Mouse (Mus musculus) kidney, adult 18-20 months (tissue): ENCODE measurements around the gene Hoxa4.

ENCODE experiments used
- DNase-seq: peaks from one replicate; pipeline ENCODE4 v3.0.0; 2021

Gene Hoxa4

GRCm38 (mm10) chr6:52228475-52229465, 37.2 kb upstream of the Hoxa4 start:
- DNase-seq = peak; percentile 82

DNA sequence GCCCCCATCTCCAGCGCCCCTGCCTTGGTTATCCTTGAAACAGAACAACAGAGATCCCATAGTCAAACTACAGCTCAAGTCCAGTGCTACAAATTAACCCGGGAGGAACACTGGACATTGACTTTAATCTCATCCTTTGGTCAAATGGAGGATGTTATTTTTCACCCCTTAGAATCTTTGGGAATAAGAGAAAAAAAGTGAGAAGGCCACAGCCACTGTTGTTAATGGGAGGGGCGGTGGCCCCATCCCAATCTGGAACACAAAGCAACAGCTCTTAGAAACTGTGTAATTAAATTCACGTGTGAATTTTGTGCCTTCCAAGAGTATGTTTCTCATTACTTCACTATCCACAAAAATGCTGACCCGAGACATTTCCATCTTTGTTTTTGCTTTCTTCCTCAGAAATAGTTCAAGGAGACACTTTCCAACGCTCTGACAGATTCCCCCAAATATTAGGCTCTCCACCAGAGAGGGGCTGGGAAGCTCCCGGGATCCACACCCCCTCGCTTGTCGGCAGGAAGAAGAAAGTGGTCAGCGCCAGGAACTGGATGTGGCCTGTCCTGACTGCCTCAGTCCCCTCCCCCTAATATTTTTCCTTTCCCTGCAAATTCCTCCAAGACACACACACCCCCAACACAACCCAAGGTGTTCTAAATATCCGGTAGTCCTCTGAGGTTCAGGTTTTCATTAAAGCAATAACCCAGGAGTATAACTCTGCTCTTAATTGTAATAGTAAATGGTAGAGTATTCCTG, 36.1 kb upstream of the Hoxa4 start:
- peak; percentile 54 for DNase-seq

DNA sequence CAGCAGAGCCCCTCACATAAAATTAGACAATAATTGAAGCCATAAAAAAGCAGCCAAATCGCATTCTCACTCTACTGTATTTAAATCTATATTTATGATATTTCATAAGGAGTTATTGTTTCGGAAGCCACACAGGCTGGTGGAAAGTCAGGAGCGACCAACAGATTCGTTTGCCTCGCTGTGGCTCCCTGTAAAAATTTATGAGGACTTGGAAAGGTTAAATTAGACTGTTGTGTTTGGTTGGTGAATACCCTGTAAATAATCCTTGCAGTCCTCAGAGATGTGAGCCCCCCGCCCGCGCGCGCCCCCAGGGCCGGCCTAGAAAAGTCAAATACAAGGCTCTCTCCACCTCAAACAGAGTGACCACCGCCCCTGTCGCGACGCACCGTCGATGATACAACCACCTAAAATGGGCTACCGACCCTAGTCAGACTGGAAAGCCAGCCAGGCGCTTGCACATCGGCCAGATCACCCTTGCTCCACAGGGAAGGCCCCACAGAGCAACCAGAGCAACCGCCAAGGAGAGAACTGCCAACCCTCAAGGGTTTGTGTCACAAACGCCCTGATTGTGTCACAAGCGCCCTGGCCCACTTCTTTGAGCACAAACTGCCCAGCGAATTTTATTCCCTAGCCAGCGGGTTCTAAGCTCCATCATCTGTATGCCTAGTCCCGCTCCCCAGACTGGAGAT, 35.2 kb upstream of the Hoxa4 start:
- peak; percentile 67 for DNase-seq

DNA sequence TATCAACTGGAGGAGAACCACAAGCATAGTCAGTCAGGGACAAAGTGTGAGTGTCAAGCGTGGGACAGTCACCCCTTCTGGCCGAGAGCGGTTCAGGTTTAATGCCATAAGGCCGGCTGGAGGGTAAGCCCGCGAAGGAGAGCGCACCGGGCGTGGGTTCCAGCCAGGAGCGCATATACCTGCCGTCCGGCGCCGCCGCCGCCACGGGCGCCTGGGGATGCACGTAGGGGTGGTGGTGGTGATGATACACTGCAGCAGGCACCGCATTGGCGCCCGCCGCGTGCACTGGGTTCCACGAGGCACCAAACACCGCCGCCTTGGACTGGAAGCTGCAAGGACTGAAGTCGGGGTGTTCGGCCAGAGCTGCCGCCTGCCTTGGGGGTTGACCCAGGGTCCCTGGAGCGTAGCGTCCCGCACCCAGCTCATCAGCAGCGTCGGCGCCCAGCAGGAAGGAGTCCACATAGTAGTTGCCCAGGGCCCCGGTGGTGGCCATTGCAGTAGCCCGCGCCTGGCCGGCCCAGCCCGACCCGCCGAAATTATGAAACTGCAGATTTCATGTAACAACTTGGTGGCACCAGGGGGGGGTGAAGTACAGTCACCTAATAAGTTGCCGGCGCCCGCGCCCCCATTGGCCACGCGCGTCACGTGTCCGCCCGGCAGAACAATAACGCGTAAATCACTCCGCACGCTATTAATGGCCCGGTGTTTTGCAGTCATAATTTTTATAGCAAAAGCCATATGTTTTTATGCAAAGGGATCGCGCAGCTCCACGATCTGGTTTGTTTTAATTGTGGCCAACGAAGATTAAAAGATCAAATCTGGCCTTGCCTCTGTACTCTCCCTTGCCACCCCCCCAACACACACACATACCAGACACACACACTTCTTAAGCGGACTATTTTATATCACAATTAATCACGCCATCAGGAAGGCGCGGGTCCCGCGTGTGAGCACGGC, 34.3 kb upstream of the Hoxa4 start:
- peak; percentile 91 for DNase-seq

DNA sequence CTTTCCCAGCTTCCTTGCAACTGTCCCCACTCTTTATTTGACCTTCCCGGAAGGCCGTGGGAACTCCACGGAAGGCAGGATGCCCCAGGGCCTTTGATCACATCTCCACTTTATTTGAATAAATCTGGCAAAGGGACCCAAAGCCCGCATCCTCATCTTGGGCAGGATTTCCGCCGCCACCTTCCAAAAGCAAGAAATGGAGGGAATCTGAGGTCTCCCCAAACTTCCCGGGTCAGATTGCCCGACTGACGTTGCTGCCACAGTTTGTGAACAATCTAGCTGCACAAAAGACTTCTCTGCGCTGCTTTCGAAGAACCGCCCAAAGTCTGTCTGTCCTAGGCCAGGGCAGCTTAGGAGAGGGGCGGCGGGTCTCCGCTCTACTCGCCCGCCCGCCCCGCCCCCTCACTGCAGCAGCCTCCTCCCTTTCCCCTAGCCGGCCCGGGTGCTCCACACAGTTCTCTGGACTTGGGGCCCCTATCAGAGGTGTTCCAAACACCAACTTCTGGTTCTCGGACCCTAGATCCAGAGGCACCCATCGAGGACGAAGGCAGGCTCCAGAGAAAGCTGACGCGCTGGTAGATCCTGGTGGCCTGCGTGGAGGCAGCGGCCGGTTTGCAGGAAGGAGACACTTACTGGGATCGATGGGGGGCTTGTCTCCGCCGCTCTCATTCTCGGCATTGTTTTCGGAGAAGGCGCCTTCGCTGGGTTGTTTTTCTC, 33.5 kb upstream of the Hoxa4 start:
- DNase-seq = peak; percentile 64

DNA sequence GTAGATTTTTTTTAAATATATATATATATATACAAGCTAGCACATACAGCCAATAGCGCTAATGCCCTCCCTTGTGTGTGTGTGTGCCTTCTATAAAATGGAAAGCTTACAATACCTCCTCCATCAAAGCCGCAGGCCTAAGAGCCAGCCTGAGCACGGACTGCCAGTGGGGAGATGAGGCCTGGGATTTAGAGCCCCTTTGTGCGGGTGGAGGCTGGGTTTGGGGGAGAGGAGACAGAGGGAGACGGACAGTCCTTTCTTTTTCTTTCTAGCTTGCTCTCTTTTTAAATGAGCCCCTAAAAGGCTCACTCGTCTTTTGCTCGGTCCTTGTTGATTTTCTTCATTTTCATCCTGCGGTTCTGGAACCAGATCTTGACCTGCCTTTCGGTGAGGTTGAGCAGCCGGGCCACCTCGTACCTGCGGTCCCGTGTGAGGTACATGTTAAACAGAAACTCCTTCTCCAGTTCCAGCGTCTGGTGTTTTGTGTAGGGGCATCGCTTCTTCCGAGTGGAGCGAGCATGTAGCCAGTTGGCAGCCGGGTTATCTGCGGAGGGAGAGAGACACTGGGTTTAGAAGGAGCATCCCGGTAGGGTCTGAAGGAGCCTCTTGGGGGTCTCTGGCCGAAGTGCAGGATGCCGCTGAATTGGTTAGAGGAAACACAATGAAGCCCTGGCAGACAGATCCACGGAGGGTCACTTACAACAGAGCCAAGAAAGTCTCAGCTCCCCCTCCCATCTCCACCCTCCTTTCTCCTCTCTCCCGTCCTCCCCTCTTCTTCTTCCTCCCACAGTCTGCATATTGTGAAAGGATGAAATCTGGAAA, 32.6 kb upstream of the Hoxa4 start:
- DNase-seq = peak; percentile 67

GRCm38 (mm10) chr6:52222729-52223128, 31.2 kb upstream of the Hoxa4 start:
- no peak for DNase-seq

DNA sequence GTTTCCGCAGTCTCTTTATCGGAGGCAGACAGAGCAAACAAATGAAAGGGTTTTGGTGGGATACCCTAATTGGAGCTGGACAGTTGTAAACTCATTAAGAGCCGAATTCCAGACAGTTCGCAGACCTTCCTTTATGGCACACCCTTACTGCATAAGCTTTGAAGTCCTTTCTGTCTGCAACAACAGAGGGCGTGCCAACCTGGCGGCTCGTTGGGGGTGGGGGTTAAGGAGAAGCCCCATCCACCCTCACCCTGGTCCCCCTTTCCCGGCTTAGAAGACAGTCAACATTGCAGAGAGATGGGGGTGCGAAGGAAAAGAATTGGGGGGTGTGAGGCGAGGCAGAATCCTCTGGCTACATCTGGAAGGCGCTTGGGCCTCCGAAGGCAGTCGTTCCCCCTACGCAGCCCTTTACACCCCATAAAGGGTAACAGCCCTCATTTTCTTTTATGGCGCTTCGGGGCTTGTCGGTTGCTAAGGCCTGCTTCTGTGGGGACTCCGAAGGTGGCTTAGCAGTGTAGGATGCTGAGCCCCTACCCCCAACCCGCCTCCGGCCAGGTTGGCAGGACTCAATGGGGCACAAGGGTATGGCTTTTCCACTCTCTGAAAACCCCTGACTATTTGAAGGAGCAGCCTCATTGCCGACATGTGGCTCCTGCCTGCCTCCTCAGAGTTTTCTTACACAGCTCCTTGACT, 30.6 kb upstream of the Hoxa4 start:
- DNase-seq = no peak

DNA sequence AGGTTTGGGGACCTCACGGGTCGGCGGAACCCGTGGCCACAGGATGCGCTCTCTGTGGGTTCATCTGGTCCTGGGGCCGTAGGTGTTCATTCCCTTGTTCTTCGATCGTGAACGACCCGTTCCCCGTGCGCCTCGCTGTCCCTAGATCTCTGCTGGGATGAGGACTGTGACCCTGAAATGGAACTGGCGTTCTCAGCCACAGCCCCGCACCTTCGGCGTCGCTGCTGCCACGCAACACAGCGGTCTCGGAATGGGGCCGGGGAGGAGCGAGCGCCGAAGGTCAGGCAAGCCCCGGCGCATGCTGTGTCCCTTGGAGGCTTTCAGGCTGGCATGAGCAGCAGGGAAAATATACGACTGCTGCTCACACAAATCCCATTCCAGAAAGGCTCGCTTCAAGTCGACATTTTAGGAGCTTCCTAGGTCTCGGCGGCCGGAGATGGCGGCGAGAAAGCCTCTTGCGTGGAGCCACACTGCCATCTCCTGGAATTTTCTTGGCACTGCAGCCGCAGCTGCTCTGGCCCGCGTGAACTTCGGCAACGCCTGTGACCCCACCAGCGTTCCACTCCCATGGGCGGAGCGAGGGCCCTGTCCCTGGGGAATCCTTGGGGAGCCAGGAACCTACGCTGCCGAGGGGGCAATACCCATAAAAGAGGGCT, 29.9 kb upstream of the Hoxa4 start, which contains the start of gene Hoxa7:
Gene Hoxa7, minus strand, starts transcription at position 518 of the 656 bp plus-strand sequence.
- peak; percentile 98 for DNase-seq

GRCm38 (mm10) chr6:52220865-52221310, 29.3 kb upstream of the Hoxa4 start:
- DNase-seq = no peak

GRCm38 (mm10) chr6:52220003-52220864, 28.7 kb upstream of the Hoxa4 start:
- peak; percentile 83 for DNase-seq

- DNase-seq = peak; percentile 52
Measured at GRCm38 (mm10) chr6:52219234-52219942, 27.8 kb upstream of the Hoxa4 start.

DNA sequence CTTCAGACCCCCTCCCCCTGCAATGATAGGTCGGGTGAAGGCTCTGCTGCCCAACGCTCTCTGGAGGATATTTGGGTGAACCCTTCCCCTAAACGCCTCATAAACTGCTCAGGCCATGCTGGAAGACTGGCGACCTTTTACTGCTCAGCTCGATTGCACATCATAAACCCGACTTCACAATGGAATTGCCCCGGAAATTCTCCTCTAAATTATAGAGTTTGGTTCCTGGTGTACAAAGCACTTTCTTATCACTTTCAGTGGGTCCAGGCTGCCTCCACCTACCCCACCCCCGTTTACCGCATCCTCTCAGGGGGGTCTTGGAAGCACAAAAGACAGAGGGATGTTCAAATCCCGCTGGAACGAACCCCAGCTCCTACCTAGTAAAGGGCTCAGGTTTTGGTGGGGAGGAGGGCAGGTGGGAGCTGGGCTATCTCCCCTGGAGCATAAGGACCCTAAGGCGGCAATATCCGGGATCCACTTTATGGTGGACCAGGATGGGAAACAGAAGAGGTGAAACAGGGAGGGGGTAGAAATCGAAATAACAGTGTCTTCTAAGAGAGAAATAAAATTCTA, 27.2 kb upstream of the Hoxa4 start:
- DNase-seq = peak; percentile 66

DNA sequence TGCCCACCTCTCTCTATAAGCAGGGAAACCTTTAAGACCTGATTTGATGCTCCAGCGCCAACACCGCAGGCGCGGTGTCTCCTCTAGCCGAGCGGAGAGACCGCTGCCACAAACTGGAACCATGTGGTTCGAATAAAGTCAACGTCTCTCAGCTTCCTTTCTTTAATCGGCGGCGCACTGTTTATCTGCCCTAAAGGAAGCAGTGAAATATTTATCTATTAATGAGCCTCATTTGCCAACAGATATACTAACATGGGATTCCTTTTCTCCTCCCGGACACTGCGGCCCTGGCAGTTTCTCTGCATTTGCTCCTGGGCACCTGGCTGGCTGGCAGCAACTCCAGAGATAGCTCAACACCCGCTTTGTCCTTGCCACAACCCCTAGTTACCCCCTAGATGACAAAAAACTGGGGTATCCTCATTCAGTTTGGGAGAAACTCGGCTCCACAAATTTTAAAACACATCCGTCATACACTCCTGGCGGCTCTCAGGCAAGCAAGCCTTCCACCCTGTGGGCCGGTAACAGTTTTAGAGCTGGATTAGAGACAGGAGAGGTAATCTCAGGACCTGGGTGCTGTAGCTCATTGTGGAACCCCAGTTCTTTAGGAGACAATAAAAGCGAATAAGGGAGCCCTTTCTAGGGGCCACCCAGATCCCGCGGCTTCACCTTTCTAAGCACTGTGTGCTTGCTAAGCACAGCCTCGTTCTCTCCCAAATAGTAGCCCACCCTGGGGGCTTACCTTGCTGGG, 26.5 kb upstream of the Hoxa4 start:
- peak; percentile 66 for DNase-seq

DNA sequence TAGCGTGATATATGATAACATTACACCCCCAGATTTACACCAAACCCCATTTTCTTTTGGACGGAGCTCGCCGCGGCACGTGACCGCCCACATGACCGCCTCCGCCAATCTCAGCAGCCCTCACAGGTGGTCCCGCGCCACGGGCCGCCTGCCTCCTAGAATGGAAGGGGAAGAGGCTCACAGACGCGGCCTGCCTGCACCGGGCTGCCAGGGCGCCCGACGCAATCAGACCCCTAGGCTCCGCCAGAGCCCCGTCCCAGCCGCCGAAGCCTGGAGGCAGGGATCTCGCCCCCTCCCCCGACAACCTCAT, 25.9 kb upstream of the Hoxa4 start:
- DNase-seq = peak; percentile 93
